17 mouse cellular contexts compared by ENCODE assay signal in the genomic region with DNA sequence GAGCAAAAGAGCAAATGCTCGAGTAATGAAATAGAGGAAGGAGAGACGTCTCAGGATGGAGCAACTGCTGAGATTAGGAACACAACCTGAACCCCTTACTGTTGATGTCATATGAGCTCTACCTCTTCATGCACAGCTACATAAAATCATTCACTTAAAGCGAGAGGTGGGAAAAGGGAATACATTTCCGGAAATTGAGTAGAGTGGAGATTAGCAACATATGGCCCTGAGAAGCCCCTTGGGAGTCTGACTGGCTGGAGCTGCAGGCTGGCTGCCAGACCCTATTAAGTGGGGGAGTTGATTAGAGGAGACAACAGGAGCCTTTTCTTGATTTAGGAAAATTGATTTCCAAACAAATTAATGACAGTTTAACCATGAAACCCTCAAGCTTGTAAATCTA.
DNase-seq lines count a peak whose midpoint lies in the region; ATAC-seq lines count a peak whose summit lies in the region.
"Had no signal": no experiment of that assay in that cellular context is flagged by ENCODE, and none has a peak within 500 bp of the region (broad histone marks: within the 10 kb centered on the region; RNA-seq: fewer than 3 reads in every experiment).

No protein-coding gene starts in this region.

- no peak overlapping the region for H3K9ac ChIP-seq in embryonic facial prominence, embryonic 14.5 days (ENCODE audit: low read depth, low read length)
- no peak overlapping the region for H3K9ac ChIP-seq in limb, embryonic 12.5 days (replicated peaks)
- H3K9ac ChIP-seq: embryonic facial prominence, embryonic 13.5 days; forebrain, embryonic 15.5 days; liver, embryonic 14.5 days had no signal

- no peak overlapping the region for H3K4me3 ChIP-seq in embryonic facial prominence, embryonic 14.5 days (ENCODE audit: low read depth, low read length)
- no peak overlapping the region for H3K4me3 ChIP-seq in limb, embryonic 12.5 days (replicated peaks)
- H3K4me3 ChIP-seq: embryonic facial prominence, embryonic 13.5 days; forebrain, embryonic 15.5 days had no signal

- ATAC-seq in embryonic facial prominence, embryonic 14.5 days (ENCODE audit: low read depth): peak; percentile 93
- ATAC-seq in limb, embryonic 12.5 days (ENCODE audit: insufficient number of reproducible peaks, insufficient read depth, low FRiP score, low TSS enrichment, low read depth): peak; percentile 81
- ATAC-seq: forebrain, embryonic 15.5 days had no signal

- no peaks in the 10 kb centered on the region; the same call in 1 of the 2 replicates for H3K4me1 ChIP-seq in embryonic facial prominence, embryonic 14.5 days (ENCODE audit: control insufficient read depth, insufficient read depth, low read length)
- 0 out of 2 replicates have a peak, but pooled peaks cover 5% of the 10 kb centered on the region for H3K4me1 ChIP-seq in limb, embryonic 12.5 days (replicated peaks)
- H3K4me1 ChIP-seq: forebrain, embryonic 15.5 days had no signal

- no peak overlapping the region for H3K4me2 ChIP-seq in embryonic facial prominence, embryonic 14.5 days (ENCODE audit: low read depth, low read length)
- H3K4me2 ChIP-seq in limb, embryonic 12.5 days: no peak overlapping the region
- H3K4me2 ChIP-seq: embryonic facial prominence, embryonic 13.5 days; forebrain, embryonic 15.5 days had no signal

- 24% methylated on average over 4 of the region's 4 CpGs for WGBS in embryonic facial prominence, embryonic 14.5 days
- 25% methylated on average over 4 of the region's 4 CpGs for WGBS in limb, embryonic 12.5 days

- no peaks in the 10 kb centered on the region for H3K9me3 ChIP-seq in embryonic facial prominence, embryonic 14.5 days (ENCODE audit: control insufficient read depth, low read length)
- H3K9me3 ChIP-seq in limb, embryonic 12.5 days: no peaks in the 10 kb centered on the region
- H3K9me3 ChIP-seq: embryonic facial prominence, embryonic 13.5 days; forebrain, embryonic 15.5 days had no signal

- H3K27me3 ChIP-seq in embryonic facial prominence, embryonic 14.5 days (replicated peaks; ENCODE audit: control insufficient read depth, insufficient read depth, low read length): no peaks in the 10 kb centered on the region
- H3K27me3 ChIP-seq in limb, embryonic 12.5 days: no peaks in the 10 kb centered on the region
- H3K27me3 ChIP-seq: forebrain, embryonic 15.5 days had no signal

- no peak overlapping the region for H3K27ac ChIP-seq in embryonic facial prominence, embryonic 14.5 days (replicated peaks; ENCODE audit: low read depth, low read length)
- no peak overlapping the region for H3K27ac ChIP-seq in limb, embryonic 12.5 days
- H3K27ac ChIP-seq: embryonic facial prominence, embryonic 13.5 days; forebrain, embryonic 15.5 days; liver, embryonic 14.5 days had no signal

- peak; percentile 13 for DNase-seq in embryo, embryonic 10 days (ENCODE audit: low spot score)
- no peak for DNase-seq in embryo, embryonic 9.5 days (ENCODE audit: extremely low spot score)
- peak; percentile 85 for DNase-seq in MN1 (ENCODE audit: low spot score)
- DNase-seq in embryonic facial prominence, embryonic 14.5 days (ENCODE audit: low spot score): peak; percentile 66
- no peak for DNase-seq in lung, postnatal 10 days
- DNase-seq in layer of hippocampus, postnatal 36 days: no peak
- DNase-seq in ovary, postnatal 14 days (ENCODE audit: low spot score): no peak
- DNase-seq: B cell, adult 2 months; gastrocnemius, postnatal 14 days; kidney, adult 18-20 months; lung, postnatal 4 days; right cerebral cortex, postnatal 14 days; thymus, postnatal 25 days had no signal

- no peaks in the 10 kb centered on the region for H3K36me3 ChIP-seq in embryonic facial prominence, embryonic 14.5 days (ENCODE audit: control insufficient read depth, insufficient read depth, low read length)
- no peaks in the 10 kb centered on the region for H3K36me3 ChIP-seq in limb, embryonic 12.5 days
- H3K36me3 ChIP-seq: embryonic facial prominence, embryonic 13.5 days; forebrain, embryonic 15.5 days had no signal

Comparison
In these comparisons a context has a peak if more than half of its experiments do, and no peak if none do; other contexts are left out.
1. DNase-seq: peak in embryo, embryonic 10 days (single experiment), MN1 (single experiment) and embryonic facial prominence, embryonic 14.5 days (single experiment); none in embryo, embryonic 9.5 days (single experiment), lung, postnatal 10 days (single experiment), layer of hippocampus, postnatal 36 days (0 of 2) and ovary, postnatal 14 days (single experiment).